Mouse (Mus musculus) lung, postnatal 4 days (tissue): ENCODE results near the gene Dnah7a.
A peak's percentile ranks its signal among the peaks of the same experiment; 100 is the strongest.
"Not testable (repeated sequence)": the region's sequence is repeated elsewhere in the genome, so short reads cannot be mapped to it uniquely, and the experiment has no call there.

Source experiments
- DNase-seq, 2 experiments: peaks; one replicate each; pipeline ENCODE4 v3.0.0; 2021

Dnah7a gene

DNA sequence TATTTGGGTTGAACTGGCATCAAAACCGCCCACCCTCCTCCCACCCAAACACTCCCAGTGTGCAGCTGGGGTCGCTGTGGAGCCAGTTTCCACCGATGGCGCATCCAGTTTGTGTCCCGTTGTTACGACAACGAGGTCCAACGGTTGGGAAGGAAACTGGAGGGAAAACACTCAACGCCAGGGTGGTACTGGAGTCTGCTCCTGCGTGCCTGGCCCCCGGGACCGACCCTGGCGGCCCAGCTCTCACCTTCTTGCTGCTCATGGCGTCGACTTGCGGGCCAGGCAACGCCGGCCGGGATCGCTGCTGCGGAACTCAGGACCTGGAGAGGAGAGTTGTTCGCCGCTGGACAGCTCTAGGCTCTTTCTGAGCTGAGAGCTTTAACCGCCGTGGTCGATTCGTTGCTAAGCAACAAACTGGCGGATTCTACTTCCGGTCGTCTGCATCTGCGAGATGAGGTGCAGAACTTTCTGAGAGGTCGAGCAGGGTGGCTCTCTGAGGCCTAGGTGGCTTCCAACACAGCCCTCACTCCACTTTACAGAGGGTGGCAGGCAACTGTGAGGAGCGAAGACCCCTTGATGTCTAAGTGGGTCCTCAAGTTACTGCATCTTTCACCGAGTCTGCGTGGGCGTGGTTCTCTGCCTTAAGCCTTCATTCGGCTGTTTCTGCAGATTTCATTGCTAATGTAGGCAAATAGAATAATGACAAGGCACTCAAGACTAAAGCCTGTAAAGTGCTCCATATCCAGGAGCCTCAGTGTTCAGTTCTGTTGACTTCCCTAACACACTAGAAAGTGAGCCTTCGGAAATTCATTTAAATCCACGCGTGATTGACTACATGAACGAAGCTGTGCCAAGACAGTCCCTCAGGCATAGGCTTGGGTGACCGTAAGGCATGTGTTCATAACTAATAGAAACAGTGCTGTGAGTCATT, at the start of gene Dnah7a:
Gene Dnah7a, minus strand, starts transcription at position 354 of the 931 bp plus-strand sequence.
- peak; percentile 25 to 49 for DNase-seq

DNA sequence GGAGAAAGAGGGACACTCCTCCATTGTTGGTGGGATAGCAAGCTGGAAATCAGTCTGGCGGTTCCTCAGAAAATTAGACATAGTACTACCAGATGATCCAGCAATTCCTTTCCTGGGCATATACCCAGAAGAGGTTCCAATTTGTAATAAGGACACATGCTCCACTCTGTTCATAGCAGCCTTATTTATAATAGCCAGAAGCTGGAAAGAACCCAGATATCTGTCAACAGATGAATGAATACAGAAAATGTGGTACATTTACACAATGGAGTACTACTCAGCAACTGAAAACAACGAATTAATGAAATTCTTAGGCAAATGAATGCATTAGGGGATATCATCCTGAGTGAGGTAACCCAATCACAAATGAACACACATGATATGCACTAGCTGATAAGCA, 46.9 kb upstream of the Dnah7a start:
- DNase-seq, result not testable (repeated sequence)

DNA sequence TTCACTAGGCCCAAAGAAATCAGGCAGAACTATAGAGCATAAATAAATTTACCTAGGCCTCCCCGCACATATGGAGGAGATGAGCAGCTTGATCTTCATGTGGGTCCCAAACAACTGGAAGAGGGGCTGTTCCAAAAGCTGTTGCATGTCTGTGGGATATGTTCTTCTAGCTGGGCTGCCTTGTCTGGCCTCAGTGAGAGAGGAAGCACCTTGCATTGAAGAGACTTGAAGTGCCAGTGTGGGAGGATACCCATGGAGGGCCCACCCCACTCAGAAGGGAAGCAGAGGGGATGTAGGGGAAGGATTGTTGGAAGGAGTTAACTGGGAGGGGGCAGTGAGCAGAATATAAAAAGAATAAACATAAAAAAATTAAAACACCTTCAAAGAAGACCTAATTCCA, 44.6 kb upstream of the Dnah7a start:
- no peak for DNase-seq

- not testable (repeated sequence) for DNase-seq
These were observed 44.1 kb upstream of the Dnah7a start for GRCm38 (mm10) chr1:53750697-53751096.

DNA sequence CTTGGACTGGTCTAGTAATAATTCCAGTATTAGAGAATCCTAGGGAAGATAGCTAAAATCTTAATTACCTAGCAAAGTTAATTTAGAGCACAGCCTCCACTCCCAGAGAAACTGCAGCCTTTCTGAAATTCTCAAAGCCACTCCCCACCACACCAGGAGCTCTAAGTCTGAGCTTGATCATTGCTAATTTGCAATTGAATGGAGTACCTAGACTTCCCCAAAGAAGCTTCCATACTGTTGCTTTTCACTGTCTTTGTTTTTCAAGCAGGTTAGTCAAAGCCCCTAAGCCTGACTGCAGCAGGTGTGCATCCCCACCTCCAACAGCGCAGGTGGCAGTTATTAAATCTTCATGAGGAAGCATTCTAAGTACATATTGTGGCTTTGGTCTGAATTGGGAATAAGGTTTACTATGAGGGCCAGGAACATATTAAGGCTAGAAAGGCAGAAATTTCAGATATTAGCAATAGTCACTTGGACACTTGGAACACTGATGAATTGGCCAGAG, 43.3 kb upstream of the Dnah7a start:
- not testable (repeated sequence) for DNase-seq

DNA sequence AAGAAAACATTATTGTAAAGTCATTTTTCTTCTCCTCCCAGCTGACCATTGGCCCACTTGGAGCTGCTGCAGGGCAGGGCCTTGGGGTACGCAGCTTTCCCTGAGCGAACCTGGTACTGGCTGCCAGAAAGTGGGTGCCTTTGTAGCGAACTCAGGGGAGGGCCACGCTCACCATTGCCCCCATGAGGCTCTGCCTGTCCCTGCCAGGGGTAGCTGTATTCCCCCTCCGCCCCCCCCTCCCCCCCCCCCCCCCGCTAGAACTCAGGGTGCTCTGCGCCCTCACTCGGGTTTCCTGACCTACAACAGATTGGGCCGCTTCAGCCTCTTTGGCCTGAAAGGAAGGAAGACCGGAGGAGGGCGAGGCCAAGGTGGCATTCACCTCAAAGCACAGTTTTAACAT, 42.0 kb upstream of the Dnah7a start:
- DNase-seq, result no peak

DNA sequence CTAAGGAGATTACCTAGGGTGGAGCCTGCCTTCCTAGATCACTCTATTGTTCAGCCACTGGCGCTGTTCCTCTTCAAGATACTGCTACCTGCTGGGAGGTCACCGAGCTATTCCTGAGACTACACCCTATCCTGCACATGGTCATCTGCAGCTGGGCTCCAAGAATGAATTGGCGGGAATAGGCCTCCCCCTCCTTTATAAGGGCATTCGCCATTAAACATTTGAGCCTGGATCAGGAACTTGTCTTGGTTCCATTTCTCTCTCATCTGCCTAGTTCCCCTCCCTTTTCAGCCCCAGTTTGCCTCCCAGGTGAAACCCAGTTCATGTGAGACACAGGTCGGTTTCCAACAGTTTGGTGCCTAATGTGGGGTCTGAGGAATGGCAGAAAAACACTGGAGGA, 39.4 kb upstream of the Dnah7a start:
- DNase-seq, result no peak

DNA sequence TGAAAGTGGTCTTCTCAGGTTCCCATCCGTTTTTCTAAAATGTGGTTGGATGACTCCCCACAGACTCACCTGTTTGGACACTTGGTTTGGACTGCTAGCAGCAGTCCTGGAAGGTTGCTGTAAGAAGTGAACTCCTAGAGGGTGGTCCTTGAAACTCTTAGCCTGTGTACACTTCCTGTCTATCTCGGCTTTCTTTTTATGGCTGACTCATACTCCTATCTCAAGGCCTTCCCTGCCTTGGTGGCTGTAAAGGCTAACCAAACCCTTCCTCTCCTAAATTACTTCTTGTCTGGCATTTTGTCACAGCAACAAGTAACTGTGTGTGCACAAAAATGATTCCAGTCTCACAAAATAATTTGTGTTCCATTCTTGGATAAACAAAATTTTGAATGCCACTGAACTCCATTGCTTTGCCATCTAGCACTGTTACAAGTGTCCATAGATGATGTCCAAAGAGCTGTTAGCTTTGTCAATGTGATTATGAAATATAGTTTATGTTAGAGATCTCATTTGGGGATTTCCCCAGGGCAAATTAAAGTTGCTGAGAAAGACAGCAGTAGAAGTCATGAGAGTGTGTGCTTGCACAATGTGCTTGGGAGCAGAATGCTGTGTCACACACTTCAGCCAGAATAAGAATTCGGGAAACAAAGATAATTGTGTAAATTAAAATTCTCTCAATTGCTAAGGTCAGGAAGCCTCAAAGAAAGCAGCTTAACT, 35.3 kb upstream of the Dnah7a start:
- no peak for DNase-seq

GRCm38 (mm10) chr1:53740777-53741336, 34.3 kb upstream of the Dnah7a start:
- no peak for DNase-seq

DNA sequence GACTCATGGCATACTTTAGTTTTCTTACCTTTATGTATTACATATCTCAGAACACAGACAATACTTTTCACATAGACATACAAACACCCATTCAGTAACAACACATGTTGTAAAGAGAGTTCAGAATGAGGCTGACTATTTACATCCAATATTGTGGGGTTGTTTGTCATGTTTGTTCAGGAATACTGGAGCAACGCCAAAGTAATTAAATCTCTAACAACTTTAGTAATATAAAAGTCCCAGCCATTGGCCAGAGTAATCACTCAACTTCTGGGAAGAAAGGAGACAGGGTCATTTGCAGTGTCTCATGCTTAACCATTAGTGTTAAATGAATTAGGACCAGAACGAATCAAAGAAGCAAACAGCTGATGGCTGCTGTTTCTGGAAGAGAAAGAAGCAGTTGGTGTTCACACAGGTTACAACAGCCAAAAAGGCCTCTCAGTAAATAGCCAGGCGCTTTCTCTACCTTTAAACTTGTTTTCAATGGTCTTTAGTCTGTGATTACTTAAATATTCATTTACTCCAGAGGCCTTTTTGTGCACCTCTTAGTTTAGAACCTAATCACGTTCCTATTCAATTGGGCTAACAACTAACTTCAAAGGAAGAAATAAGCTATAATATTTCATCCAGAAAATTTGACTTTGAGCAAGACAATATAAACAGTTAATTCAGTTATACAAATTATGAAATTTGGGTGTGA, 33.6 kb upstream of the Dnah7a start:
- DNase-seq, result not testable (repeated sequence)

GRCm38 (mm10) chr1:53736583-53736982, 30.0 kb upstream of the Dnah7a start:
- DNase-seq, result no peak

GRCm38 (mm10) chr1:53728489-53729225, 22.1 kb upstream of the Dnah7a start:
- no peak for DNase-seq

DNA sequence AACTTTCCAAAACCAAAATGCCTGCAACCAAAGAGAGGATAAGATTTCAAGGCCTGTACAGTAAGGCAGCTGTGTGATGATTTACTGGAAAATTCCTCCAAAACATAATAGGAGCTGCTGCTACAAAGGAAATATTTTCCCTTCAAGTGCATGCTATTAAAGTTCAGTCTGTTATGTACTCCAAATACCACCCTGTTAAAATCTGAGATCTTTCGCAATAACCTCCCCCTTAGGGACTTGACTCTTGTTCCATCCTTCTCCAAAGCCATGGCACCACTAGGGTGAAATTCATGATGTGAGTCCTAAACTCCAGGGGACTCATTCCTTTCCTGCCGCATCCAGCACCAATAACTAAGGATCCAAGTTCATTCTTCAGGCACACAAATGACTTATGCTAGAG, 20.3 kb upstream of the Dnah7a start:
- DNase-seq, result no peak

- no peak for DNase-seq
These were observed 14.8 kb upstream of the Dnah7a start for GRCm38 (mm10) chr1:53721353-53721752.

DNA sequence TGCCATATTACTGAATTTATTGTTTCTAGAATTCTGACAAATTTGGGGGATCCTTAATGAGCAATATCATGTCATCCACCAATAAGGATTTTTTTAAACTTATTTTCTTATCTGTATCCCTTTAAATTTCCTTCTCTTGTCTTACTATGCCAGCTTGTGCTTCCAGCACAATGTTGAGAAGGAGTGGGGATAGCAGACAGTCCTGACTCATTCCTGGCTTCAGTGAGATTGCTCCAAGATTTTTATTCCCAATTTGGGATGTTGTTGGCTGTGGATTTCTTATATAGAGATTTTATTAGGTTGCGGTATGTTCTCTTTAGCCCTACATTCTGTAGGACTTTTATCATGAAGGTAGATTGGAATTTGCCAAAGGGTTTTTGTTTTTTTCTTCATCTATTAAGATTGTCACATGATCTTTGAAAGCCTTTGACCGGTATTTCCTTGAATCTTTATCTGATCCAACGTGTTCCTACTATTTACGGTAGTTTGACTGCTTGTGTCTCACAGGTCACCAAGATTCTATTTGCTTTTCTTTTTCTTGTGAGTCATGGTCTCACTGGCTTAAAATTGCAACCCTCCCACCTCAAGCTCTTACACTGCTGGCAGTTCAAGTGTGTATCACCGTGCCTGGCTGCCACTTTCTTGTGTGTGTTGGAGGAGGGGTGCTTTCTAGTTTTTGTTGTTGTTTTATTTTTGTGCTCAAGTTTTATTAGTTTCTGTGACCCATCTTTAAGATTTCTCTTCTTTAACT, 14.2 kb upstream of the Dnah7a start:
- no peak for DNase-seq

DNA sequence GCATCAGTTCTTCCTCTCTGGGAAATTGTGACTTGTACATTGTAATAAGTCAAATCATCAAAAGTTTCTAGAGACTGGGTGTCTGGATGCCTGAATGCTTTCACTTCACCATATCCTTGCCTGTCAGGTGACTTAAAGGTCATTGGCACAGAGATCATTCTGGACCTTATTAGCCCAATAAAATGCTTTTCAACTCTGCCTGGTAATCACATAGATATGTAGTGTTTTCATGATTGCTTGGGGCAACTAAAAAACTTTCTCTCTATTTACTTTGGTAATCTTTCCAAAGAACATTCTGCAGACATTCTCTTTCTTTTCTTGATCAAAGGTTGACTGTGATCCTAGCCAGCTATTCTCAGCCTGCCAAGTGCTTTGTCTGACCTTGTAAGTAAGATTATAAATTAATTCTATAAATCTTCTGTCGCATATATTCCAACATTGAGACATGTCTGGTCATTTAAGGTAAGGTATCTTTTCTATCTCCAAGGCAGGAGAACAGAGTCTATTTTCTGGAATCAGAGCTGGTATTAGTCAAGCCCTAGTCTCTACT, 9.5 kb upstream of the Dnah7a start:
- DNase-seq, result no peak

GRCm38 (mm10) chr1:53715446-53715845, 8.9 kb upstream of the Dnah7a start:
- DNase-seq, result no peak

GRCm38 (mm10) chr1:53713383-53713782, 6.8 kb upstream of the Dnah7a start:
- not testable (repeated sequence) for DNase-seq

DNA sequence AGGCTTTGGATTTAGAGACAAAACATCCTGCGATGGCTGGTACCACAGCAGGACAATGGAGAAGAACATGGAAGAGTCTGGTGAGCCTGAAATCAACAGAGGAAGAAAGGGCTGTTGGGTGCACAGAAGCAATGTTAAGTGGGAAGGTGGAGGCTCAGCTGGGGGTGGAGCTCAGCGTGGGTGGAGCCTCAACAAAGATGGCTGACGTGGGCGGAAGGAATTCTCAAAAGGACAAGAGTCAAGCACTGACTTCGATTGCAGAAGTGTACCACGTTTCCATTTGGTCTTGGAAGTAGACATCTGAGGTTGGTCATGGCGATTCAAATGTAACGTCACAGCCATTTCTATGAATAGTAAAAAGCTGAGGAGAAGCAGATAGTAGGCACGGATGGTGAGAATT, 4.5 kb upstream of the Dnah7a start:
- DNase-seq, result no peak

- DNase-seq, result not testable (repeated sequence)
These were observed 3.0 kb upstream of the Dnah7a start for GRCm38 (mm10) chr1:53709602-53710001.

GRCm38 (mm10) chr1:53704164-53704563, 2.4 kb downstream of the Dnah7a start:
- peak in 1 of 2 experiments; percentile 9 for DNase-seq
